Mouse (Mus musculus): Measurements from ENCODE around the gene Ppp2r5b. TPM values are rescaled to one million over a fixed set of nuclear protein-coding genes. Genes with fewer than 3 reads are reported as not detected.
A peak's percentile ranks its signal among the peaks of the same experiment; 100 is the strongest.

Ppp2r5b gene
- polyA plus RNA-seq, 1 experiment from 2014 or later = 41.0 TPM

DNA sequence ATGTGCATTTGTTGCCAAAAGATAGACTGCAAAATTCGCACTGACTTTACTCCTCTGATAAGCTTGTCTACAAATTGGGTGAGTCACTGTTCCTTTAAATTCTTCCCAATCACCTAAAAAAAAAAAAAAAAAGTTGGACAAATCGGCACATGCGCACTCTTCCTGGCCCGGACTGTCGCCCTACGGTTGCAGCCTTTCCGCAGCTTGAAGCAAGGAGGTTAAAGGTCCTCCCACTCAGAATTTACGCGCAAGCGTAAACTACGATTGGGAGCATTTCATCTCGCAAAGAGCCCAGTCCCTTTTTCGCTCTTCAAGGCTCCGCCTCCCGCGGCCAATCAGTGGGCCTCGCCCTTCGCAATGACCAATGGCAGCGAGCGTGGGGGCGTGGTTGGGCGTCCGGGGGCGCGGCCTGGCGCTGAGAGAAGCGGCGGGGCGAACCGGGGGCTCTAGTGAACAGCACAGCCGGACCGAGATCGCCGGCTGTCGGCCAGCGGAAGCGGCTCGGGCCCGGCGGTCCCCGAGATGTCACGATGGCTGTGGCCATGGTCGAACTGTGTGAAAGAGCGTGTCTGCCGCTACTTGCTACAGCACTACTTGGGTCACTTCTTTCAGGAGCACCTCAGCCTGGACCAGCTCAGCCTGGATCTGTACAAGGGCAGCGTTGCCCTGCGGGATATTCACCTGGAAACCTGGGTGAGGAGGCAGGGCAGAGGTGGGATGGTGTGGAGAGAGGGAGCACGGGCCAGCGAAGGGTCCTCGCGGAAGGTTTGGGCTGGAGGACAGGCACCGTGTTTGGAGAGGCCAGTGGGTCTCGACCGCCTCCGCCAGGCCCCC lies 5.8 kb upstream of the Ppp2r5b start, which contains the start of gene Atg2a:
Gene Atg2a, plus strand, starts transcription at position 395 of the 834 bp plus-strand sequence.
- peaks cover 4% of the 10 kb centered on the region; the same call in 1 of the 2 replicates for H3K36me3 ChIP-seq (ENCODE audit: control insufficient read depth, insufficient read depth, low read length)
- H3K4me3 ChIP-seq (ENCODE audit: low read depth, low read length) = peak within 1 kb of the TSS; percentile 82
- no peaks in the 10 kb centered on the region for H3K9me3 ChIP-seq (ENCODE audit: control insufficient read depth, low read length)
- under 1% methylated on average over 55 of the region's 55 CpGs for WGBS
- no peaks in the 10 kb centered on the region for H3K27me3 ChIP-seq (ENCODE audit: control insufficient read depth, insufficient read depth, low read length)
- ATAC-seq (ENCODE audit: low FRiP score) (peak; percentile 95), DNase-seq (ENCODE audit: low spot score, missing footprints) (peak; percentile 99)
- peak within 1 kb of the TSS; percentile 96 for H3K4me2 ChIP-seq
- peaks cover 8% of the 10 kb centered on the region for H3K4me1 ChIP-seq (ENCODE audit: control insufficient read depth, insufficient read depth, low read length)
- peak within 1 kb of the TSS; percentile 92 for H3K9ac ChIP-seq (ENCODE audit: low read length)
- H3K27ac ChIP-seq (ENCODE audit: low read depth, low read length) = peak within 1 kb of the TSS; percentile 30; the same call in 1 of the 2 replicates

DNA sequence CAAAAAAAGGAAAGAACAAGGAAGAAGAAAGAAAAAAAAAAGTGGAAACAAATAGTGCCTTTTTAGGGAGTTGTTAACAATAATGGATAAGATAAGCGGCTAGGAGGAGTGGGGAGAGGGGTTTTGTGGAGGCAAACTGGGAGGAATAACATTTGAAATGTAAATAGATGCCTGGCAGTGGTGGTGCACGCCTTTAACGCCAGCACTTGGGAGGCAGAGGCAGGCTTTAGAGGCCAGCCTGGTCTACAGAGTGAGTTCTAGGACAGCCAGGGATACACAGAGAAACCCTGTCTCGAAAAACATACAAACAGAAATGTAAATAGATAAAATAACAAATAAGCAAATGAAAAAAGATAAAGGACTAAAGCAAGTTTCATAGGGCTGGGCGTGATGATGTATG lies 5.1 kb upstream of the Ppp2r5b start:
- Histone ChIP-seq H3K27ac (ENCODE audit: low read depth, low read length) (no peak overlapping the region), H3K4me3 (ENCODE audit: low read depth, low read length) (no peak overlapping the region; the same call in 1 of the 2 replicates), H3K4me1 (ENCODE audit: control insufficient read depth, insufficient read depth, low read length) (peaks cover 11% of the 10 kb centered on the region), H3K4me2 (peak overlapping the region; percentile 19), H3K9me3 (ENCODE audit: control insufficient read depth, low read length) (no peaks in the 10 kb centered on the region), H3K9ac (ENCODE audit: low read length) (no peak overlapping the region), H3K27me3 (ENCODE audit: control insufficient read depth, insufficient read depth, low read length) (no peaks in the 10 kb centered on the region), H3K36me3 (ENCODE audit: control insufficient read depth, insufficient read depth, low read length) (peaks cover 4% of the 10 kb centered on the region; the same call in 1 of the 2 replicates)
- peak; percentile 78 for DNase-seq (ENCODE audit: low spot score, missing footprints)
- no peak for ATAC-seq (ENCODE audit: low FRiP score)
- 39% methylated on average over 5 of the region's 5 CpGs for WGBS

DNA sequence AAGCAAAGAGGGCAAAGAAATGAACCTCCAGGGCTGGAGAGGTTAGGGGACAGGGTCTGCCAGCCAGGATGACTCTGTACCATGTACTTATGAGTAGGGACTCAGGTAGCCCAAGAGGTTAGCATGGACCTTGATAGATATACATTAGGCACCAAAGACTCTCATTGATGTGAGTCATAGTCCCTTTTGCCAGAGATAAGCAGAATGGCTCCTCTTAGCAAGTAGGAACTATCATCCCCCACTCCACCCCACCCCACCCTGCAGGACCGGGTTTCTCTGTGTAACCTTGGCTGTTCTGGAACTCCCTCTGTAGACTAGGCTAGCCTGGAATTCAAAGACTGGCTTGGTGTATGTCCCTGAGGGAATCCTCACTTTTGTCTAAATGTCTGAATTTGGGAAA lies 4.5 kb upstream of the Ppp2r5b start:
- no peak overlapping the region for H3K4me2 ChIP-seq
- H3K9me3 ChIP-seq (ENCODE audit: control insufficient read depth, low read length) = no peaks in the 10 kb centered on the region
- peaks cover 4% of the 10 kb centered on the region; the same call in 1 of the 2 replicates for H3K36me3 ChIP-seq (ENCODE audit: control insufficient read depth, insufficient read depth, low read length)
- H3K9ac ChIP-seq (ENCODE audit: low read length) = no peak overlapping the region
- no peaks in the 10 kb centered on the region for H3K27me3 ChIP-seq (ENCODE audit: control insufficient read depth, insufficient read depth, low read length)
- H3K4me1 ChIP-seq (ENCODE audit: control insufficient read depth, insufficient read depth, low read length) = peaks cover 12% of the 10 kb centered on the region
- H3K27ac ChIP-seq (ENCODE audit: low read depth, low read length) = no peak overlapping the region
- no peak overlapping the region for H3K4me3 ChIP-seq (ENCODE audit: low read depth, low read length)
- no peak for DNase-seq (ENCODE audit: low spot score, missing footprints)
- WGBS = 88% methylated on average over 1 of the region's 1 CpGs
- no peak for ATAC-seq (ENCODE audit: low FRiP score)

DNA sequence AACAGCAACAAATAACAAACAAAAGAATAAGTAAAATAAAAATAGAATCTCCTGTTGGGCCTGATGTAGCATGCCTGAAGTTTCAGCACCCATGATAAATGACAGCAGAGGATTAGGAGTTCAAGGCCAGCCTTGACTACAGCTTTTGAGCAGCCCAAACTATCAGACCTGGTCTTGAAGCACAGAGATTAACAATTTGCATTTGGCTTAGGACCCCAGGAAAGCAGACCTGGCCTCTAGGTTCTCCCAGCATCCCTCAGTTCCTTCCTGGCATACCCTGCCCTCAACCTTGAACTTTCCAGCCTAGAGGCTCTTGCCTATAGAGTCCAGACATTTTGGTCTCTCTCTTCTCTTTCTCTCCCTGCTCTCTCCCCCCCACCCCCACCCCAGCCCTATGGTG lies 3.1 kb upstream of the Ppp2r5b start:
- no peak overlapping the region for H3K9ac ChIP-seq (ENCODE audit: low read length)
- H3K4me2 ChIP-seq = no peak overlapping the region
- H3K9me3 ChIP-seq (ENCODE audit: control insufficient read depth, low read length) = no peaks in the 10 kb centered on the region
- peaks cover 19% of the 10 kb centered on the region for H3K4me1 ChIP-seq (ENCODE audit: control insufficient read depth, insufficient read depth, low read length)
- DNase-seq (ENCODE audit: low spot score, missing footprints) (no peak), ATAC-seq (ENCODE audit: low FRiP score) (no peak)
- no peak overlapping the region for H3K27ac ChIP-seq (ENCODE audit: low read depth, low read length)
- H3K4me3 ChIP-seq (ENCODE audit: low read depth, low read length) = no peak overlapping the region
- H3K27me3 ChIP-seq (ENCODE audit: control insufficient read depth, insufficient read depth, low read length) = no peaks in the 10 kb centered on the region
- H3K36me3 ChIP-seq (ENCODE audit: control insufficient read depth, insufficient read depth, low read length) = no peaks in the 10 kb centered on the region

DNA sequence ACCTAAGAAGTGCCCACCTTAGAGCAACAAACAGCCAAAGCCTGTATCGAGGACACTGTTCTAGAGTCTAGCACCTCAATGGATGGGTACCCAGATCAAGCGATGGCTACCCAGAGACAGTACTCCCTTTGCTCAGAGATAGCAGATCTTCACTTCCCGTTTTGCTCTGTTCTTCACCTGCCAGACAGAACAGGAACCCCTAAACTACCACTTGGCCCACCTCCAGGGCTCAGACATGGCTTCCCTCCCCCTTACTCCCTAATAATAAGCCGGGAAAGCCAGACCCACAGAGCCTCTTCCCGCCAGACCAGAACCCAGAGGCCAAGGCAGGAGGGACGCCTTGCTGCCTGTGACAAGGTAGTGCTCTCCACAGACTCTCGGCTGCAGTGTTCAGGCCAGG lies 1.2 kb upstream of the Ppp2r5b start:
- ATAC-seq (ENCODE audit: low FRiP score) (no peak), DNase-seq (ENCODE audit: low spot score, missing footprints) (no peak)
- H3K27ac ChIP-seq (ENCODE audit: low read depth, low read length) = no peak overlapping the region
- H3K4me1 ChIP-seq (ENCODE audit: control insufficient read depth, insufficient read depth, low read length) = peaks cover 11% of the 10 kb centered on the region
- H3K9ac ChIP-seq (ENCODE audit: low read length) = no peak overlapping the region
- H3K9me3 ChIP-seq (ENCODE audit: control insufficient read depth, low read length) = no peaks in the 10 kb centered on the region
- no peaks in the 10 kb centered on the region for H3K27me3 ChIP-seq (ENCODE audit: control insufficient read depth, insufficient read depth, low read length)
- no peak overlapping the region for H3K4me3 ChIP-seq (ENCODE audit: low read depth, low read length)
- H3K4me2 ChIP-seq = no peak overlapping the region
- H3K36me3 ChIP-seq (ENCODE audit: control insufficient read depth, insufficient read depth, low read length) = no peaks in the 10 kb centered on the region
- WGBS = 69% methylated on average over 7 of the region's 7 CpGs

DNA sequence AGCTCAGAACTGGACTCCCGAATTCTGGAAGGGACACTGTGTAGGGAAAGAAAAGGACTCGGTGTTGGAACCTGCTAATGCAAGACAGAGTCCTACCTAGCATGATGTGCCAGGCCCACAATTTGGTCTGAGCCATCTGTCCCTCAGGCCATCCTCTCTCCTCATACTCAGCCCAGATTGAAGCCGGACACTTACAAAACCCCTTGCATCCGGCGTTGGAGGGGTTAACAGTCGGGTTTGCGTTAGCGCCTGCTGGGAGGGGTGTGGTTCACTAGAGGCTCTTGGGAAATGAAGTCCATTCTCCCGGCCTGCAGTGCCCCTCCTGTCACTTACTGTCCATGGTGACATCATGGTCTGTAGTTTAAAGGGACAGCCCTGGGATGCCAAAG lies 375 bp upstream of the Ppp2r5b start:
- no peaks in the 10 kb centered on the region for H3K36me3 ChIP-seq (ENCODE audit: control insufficient read depth, insufficient read depth, low read length)
- H3K4me1 ChIP-seq (ENCODE audit: control insufficient read depth, insufficient read depth, low read length) = peaks cover 11% of the 10 kb centered on the region
- peak overlapping the region; percentile 93 for H3K4me2 ChIP-seq
- H3K9me3 ChIP-seq (ENCODE audit: control insufficient read depth, low read length) = no peaks in the 10 kb centered on the region
- peak overlapping the region; percentile 83 for H3K4me3 ChIP-seq (ENCODE audit: low read depth, low read length)
- DNase-seq (ENCODE audit: low spot score, missing footprints) (peak; percentile 98), ATAC-seq (ENCODE audit: low FRiP score) (peak; percentile 87)
- WGBS = under 1% methylated on average over 9 of the region's 9 CpGs
- peak overlapping the region; percentile 85 for H3K9ac ChIP-seq (ENCODE audit: low read length)
- peak overlapping the region; percentile 85 for H3K27ac ChIP-seq (ENCODE audit: low read depth, low read length)
- no peaks in the 10 kb centered on the region for H3K27me3 ChIP-seq (ENCODE audit: control insufficient read depth, insufficient read depth, low read length)

DNA sequence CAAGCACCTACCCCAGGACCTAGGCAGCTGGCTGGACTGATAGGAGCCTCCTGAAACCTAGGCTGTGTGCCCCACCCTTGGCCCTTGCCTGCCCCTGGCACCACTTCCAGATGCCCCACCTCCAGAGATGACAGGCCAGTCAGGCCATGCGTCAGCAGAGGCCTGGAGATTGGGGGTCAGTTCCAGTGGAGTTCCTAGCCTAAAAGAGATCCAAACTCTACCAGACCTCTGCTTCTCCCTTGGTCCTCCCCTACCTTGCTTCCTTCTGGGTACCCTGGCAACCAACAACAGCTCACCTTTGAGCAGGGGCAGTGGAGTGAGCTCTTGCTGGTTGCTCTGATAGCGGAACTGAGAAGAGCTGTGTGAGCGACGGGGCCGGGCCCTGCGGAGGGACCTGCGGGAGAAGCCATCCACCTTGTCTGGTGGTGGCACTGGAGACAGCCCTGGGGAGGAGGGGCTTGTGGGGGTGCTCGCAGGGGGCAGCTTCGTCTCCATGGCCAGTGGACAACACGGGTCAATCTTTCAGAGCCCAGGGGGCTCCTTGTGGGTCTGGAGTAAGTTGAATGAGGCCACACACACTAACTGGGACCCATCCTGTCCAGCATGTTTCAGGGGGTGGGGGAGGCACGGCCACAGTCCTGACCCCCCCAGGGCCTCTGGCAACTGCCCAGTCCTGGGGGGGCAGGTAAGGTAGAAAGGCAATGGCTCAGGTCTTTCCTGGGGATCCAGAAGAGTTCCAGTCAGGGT lies 1.2 kb downstream of the Ppp2r5b start:
- Histone ChIP-seq H3K27ac (ENCODE audit: low read depth, low read length) (no peak overlapping the region), H3K9ac (ENCODE audit: low read length) (peak overlapping the region; percentile 85; the same call in 1 of the 2 replicates), H3K4me1 (ENCODE audit: control insufficient read depth, insufficient read depth, low read length) (peaks cover 11% of the 10 kb centered on the region), H3K9me3 (ENCODE audit: control insufficient read depth, low read length) (no peaks in the 10 kb centered on the region), H3K4me3 (ENCODE audit: low read depth, low read length) (peak overlapping the region; percentile 83), H3K36me3 (ENCODE audit: control insufficient read depth, insufficient read depth, low read length) (peaks cover 3% of the 10 kb centered on the region; the same call in 1 of the 2 replicates), H3K27me3 (ENCODE audit: control insufficient read depth, insufficient read depth, low read length) (no peaks in the 10 kb centered on the region), H3K4me2 (peak overlapping the region; percentile 93)
- no peak for ATAC-seq (ENCODE audit: low FRiP score)
- DNase-seq (ENCODE audit: low spot score, missing footprints) = no peak
- 64% methylated on average over 11 of the region's 11 CpGs for WGBS

DNA sequence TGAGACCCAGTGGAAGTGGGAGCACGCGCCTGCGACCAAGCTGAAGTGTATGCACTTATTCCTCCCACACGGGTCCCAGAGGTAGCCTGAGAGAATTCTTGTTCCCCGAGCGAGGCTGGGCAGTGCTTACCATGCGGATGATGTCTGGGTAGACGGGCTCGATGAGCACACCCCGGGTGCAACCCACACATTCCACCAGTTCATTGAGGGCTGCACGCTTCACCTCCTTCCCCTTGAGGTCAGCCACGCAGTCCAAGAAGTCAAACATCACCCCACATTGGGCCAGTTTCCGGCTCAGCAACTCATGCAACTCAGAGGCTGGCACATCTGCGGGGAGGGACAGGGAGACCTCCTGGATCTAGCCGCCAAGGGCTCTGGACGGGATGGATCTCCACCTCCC lies 2.0 kb downstream of the Ppp2r5b start:
- H3K9me3 ChIP-seq (ENCODE audit: control insufficient read depth, low read length) = no peaks in the 10 kb centered on the region
- H3K27ac ChIP-seq (ENCODE audit: low read depth, low read length) = no peak overlapping the region
- no peak overlapping the region for H3K4me2 ChIP-seq
- DNase-seq (ENCODE audit: low spot score, missing footprints) (no peak), ATAC-seq (ENCODE audit: low FRiP score) (no peak)
- H3K4me1 ChIP-seq (ENCODE audit: control insufficient read depth, insufficient read depth, low read length) = peaks cover 11% of the 10 kb centered on the region
- no peak overlapping the region for H3K9ac ChIP-seq (ENCODE audit: low read length)
- 89% methylated on average over 16 of the region's 16 CpGs for WGBS
- H3K4me3 ChIP-seq (ENCODE audit: low read depth, low read length) = no peak overlapping the region
- H3K36me3 ChIP-seq (ENCODE audit: control insufficient read depth, insufficient read depth, low read length) = peaks cover 3% of the 10 kb centered on the region; the same call in 1 of the 2 replicates
- H3K27me3 ChIP-seq (ENCODE audit: control insufficient read depth, insufficient read depth, low read length) = no peaks in the 10 kb centered on the region

DNA sequence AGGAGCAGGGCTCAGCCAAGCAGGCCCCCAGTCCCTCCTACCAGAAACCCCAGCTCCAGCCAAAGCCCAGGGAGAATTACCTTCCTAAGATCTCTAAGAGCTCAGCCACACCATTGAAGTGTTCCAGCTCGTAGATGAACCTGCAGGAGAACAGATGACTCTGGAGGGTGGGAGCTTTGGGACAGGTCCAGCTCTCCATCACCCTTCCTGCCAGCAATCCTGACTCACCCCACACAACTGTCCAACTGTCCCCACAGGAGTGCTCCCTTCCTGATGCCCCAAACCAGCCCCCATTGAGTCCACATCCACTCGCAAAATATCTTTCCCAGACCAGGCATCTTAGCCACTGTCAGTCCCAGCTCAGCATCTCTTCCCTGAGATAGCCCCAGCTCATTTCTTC lies 4.6 kb downstream of the Ppp2r5b start:
- 90% methylated on average over 2 of the region's 2 CpGs for WGBS
- Histone ChIP-seq H3K4me3 (ENCODE audit: low read depth, low read length) (no peak overlapping the region), H3K9ac (ENCODE audit: low read length) (no peak overlapping the region), H3K27me3 (ENCODE audit: control insufficient read depth, insufficient read depth, low read length) (no peaks in the 10 kb centered on the region), H3K9me3 (ENCODE audit: control insufficient read depth, low read length) (no peaks in the 10 kb centered on the region), H3K4me2 (no peak overlapping the region), H3K27ac (ENCODE audit: low read depth, low read length) (no peak overlapping the region), H3K36me3 (ENCODE audit: control insufficient read depth, insufficient read depth, low read length) (peaks cover 3% of the 10 kb centered on the region; the same call in 1 of the 2 replicates), H3K4me1 (ENCODE audit: control insufficient read depth, insufficient read depth, low read length) (peaks cover 8% of the 10 kb centered on the region)
- DNase-seq (ENCODE audit: low spot score, missing footprints) (no peak), ATAC-seq (ENCODE audit: low FRiP score) (no peak)
